Mouse (Mus musculus) stomach, embryonic 15.5 days (tissue): Measurements from ENCODE around the gene Morn1. TPM values are rescaled to one million over a fixed set of nuclear protein-coding genes. Genes with fewer than 3 reads are reported as not detected.

Experiments used
- ATAC-seq: fragments of 200-750 bp; cut with Nextera tagmentation; 2 replicates; pipeline ENCODE4 v1.8.0; 2017; ENCODE audit warnings: low read depth, moderate number of reproducible peaks, moderate TSS enrichment; ENCODE audit not compliant: insufficient read depth, low FRiP score
- H3K27ac ChIP-seq: fragments of 300-500 bp; sonication (generic); 2 replicates; pipeline ENCODE4 v1.5.1; 2015; ENCODE audit warnings: mild to moderate bottlenecking, inconsistent platforms
- H3K27me3 ChIP-seq: fragments of 300-500 bp; sonication (generic); replicated peaks from 2 replicates; pipeline ENCODE4 v1.6.1; 2015; ENCODE audit warnings: inconsistent platforms
- H3K36me3 ChIP-seq: fragments of 300-500 bp; sonication (generic); 2 replicates; pipeline ENCODE4 v1.6.1; 2015; ENCODE audit warnings: inconsistent platforms
- H3K4me1 ChIP-seq: fragments of 300-500 bp; sonication (generic); 2 replicates; pipeline ENCODE4 v1.6.1; 2015; ENCODE audit warnings: inconsistent platforms
- H3K4me2 ChIP-seq: fragments of 300-500 bp; sonication (generic); 2 replicates; pipeline ENCODE4 v1.6.1; 2015; ENCODE audit warnings: mild to moderate bottlenecking, inconsistent platforms
- H3K4me3 ChIP-seq: fragments of 300-500 bp; sonication (generic); replicated peaks from 2 replicates; pipeline ENCODE4 v1.5.1; 2015; ENCODE audit warnings: inconsistent platforms
- H3K9ac ChIP-seq: fragments of 300-500 bp; sonication (generic); 2 replicates; pipeline ENCODE4 v1.6.1; 2015; ENCODE audit warnings: inconsistent platforms
- H3K9me3 ChIP-seq: fragments of 300-500 bp; sonication (generic); 2 replicates; pipeline ENCODE4 v1.6.1; 2016; ENCODE audit warnings: inconsistent platforms
- WGBS: fragments of 180-500 bp; shearing (Covaris S2); methylation state at CpG from one replicate; pipeline ENCODE4 v1.1.7; 2015; 5-methylcytosine and 5-hydroxymethylcytosine counted together
- polyA plus RNA-seq: library from polyadenylated mRNA; unstranded; fragments of >200 nt; fragmentation: Nextera tagmentation; extraction: Ambion mirVana; gene quantifications from 2 replicates; pipeline ENCODE4 v1.2.1, GENCODE M21; 2015

The Morn1 gene
- polyA plus RNA-seq, 1 experiment from 2014 or later = 5.3 TPM

- ATAC-seq = peak; percentile 71
- Histone ChIP-seq H3K9me3 (no peaks in the 10 kb centered on the region), H3K4me2 (no peak overlapping the region; the same call in 1 of the 2 replicates), H3K27ac (peak overlapping the region; percentile 78), H3K36me3 (no peaks in the 10 kb centered on the region), H3K9ac (no peak overlapping the region), H3K27me3 (no peaks in the 10 kb centered on the region), H3K4me1 (peaks cover 47% of the 10 kb centered on the region), H3K4me3 (no peak overlapping the region)
- 30% methylated on average over 20 of the region's 20 CpGs for WGBS
These were observed 47.5 kb downstream of the Morn1 start for GRCm38 (mm10) chr4:155133658-155134417.

- Histone ChIP-seq H3K4me3 (no peak overlapping the region), H3K27me3 (no peaks in the 10 kb centered on the region), H3K4me2 (no peak overlapping the region), H3K9ac (no peak overlapping the region), H3K9me3 (no peaks in the 10 kb centered on the region), H3K4me1 (peaks cover 44% of the 10 kb centered on the region), H3K36me3 (no peaks in the 10 kb centered on the region), H3K27ac (no peak overlapping the region)
- 90% methylated on average over 7 of the region's 7 CpGs for WGBS
- ATAC-seq = no peak
These were observed 48.4 kb downstream of the Morn1 start for GRCm38 (mm10) chr4:155134686-155135172.

DNA sequence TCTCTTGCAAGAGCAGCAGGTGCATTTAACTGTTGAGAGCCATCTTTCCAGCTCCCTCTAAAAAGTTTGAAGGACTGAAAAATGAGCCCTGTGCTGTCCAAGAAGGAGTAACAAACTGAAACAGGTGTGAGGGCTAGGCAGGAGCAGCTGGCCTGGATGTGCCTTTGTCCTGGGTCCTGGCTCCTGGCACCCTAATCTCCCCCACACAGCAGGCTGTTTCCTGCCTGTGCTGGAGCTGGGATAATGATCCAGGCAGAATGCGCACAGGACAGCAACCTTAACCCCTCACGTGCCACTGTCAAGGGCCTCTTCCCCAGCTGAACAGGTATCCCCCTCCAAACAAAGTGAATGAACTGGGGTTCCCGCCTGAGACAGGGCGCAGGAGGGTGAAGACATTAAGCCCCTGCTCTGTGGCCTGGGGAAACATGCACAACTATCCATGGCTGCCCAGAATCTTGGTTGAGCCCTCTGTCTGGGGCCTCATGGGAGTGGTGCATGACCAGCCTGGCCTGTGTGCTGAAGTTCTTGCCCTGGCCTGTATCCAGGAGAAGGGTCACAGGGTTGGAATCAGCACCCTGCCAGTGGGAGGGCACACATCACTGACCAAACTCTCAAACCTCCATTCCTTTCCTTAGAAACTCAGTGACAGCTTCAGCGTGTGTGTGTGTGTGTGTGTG, 49.7 kb downstream of the Morn1 start:
- 58% methylated on average over 5 of the region's 5 CpGs for WGBS
- Histone ChIP-seq H3K4me3 (no peak overlapping the region), H3K4me2 (no peak overlapping the region), H3K27ac (no peak overlapping the region), H3K36me3 (no peaks in the 10 kb centered on the region), H3K4me1 (peaks cover 45% of the 10 kb centered on the region), H3K9ac (no peak overlapping the region), H3K9me3 (no peaks in the 10 kb centered on the region), H3K27me3 (no peaks in the 10 kb centered on the region)
- ATAC-seq = no peak

DNA sequence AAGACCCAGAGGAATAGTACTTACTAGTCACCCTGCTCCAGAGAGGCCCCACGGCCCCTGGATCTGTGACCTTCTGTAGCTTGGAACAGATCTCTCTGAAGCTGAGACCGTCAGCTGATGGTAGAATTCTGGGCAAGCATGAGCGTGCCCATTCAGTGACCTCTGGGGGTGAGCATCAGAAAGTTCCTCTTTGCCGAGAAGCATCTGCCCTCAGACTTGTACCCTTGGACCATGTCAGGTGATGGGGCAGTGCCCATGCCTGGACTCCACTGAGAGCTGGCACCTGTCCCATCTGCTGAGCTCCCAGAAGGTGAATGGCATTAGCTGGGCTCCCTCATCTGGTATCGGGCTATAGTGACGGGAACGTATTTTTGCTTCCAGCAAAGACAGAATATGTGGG, 51.5 kb downstream of the Morn1 start:
- Histone ChIP-seq H3K27ac (no peak overlapping the region), H3K27me3 (no peaks in the 10 kb centered on the region), H3K4me1 (peaks cover 46% of the 10 kb centered on the region), H3K9me3 (no peaks in the 10 kb centered on the region), H3K4me2 (no peak overlapping the region), H3K9ac (no peak overlapping the region), H3K4me3 (no peak overlapping the region), H3K36me3 (no peaks in the 10 kb centered on the region)
- no peak for ATAC-seq
- 80% methylated on average over 7 of the region's 7 CpGs for WGBS

DNA sequence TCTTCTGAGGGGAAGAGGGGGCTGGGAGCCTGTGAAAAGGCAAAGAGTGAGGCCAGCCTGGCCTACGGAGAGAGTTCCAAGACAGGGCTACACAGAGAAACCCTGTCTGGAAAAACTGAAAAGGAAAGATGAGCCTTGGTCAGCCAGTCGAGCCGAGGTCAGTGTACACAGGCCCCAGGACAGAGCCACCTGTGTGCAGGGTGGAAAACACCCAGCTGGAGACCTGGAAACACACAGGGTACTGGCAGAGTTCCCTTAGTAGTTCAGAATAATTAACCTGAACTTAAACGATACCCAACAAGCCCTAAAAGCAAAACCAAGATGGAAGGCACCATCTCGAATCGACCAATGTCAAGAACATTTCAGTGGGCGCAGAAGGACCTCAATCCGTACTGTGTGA, 52.1 kb downstream of the Morn1 start:
- Histone ChIP-seq H3K9me3 (no peaks in the 10 kb centered on the region), H3K9ac (no peak overlapping the region), H3K4me2 (no peak overlapping the region), H3K36me3 (no peaks in the 10 kb centered on the region), H3K27me3 (no peaks in the 10 kb centered on the region), H3K4me3 (no peak overlapping the region), H3K4me1 (peaks cover 46% of the 10 kb centered on the region), H3K27ac (no peak overlapping the region)
- no peak for ATAC-seq
- 83% methylated on average over 8 of the region's 8 CpGs for WGBS

- H3K4me2 ChIP-seq = no peak overlapping the region
- no peaks in the 10 kb centered on the region for H3K27me3 ChIP-seq
- H3K36me3 ChIP-seq = no peaks in the 10 kb centered on the region
- no peak overlapping the region for H3K4me3 ChIP-seq
- H3K4me1 ChIP-seq = peaks cover 45% of the 10 kb centered on the region
- 74% methylated on average over 12 of the region's 12 CpGs for WGBS
- no peak for ATAC-seq
- no peak overlapping the region for H3K9ac ChIP-seq
- no peaks in the 10 kb centered on the region for H3K9me3 ChIP-seq
- H3K27ac ChIP-seq = no peak overlapping the region
These were observed 53.1 kb downstream of the Morn1 start for GRCm38 (mm10) chr4:155139281-155140045.

GRCm38 (mm10) chr4:155140150-155140549, 53.8 kb downstream of the Morn1 start:
- H3K9ac ChIP-seq = no peak overlapping the region
- no peaks in the 10 kb centered on the region for H3K9me3 ChIP-seq
- H3K27me3 ChIP-seq = no peaks in the 10 kb centered on the region
- H3K4me1 ChIP-seq = peaks cover 48% of the 10 kb centered on the region
- ATAC-seq = no peak
- H3K4me2 ChIP-seq = no peak overlapping the region
- WGBS = 55% methylated on average over 2 of the region's 2 CpGs
- peak overlapping the region; percentile 41; the same call in 1 of the 2 replicates for H3K27ac ChIP-seq
- H3K4me3 ChIP-seq = no peak overlapping the region
- H3K36me3 ChIP-seq = no peaks in the 10 kb centered on the region

DNA sequence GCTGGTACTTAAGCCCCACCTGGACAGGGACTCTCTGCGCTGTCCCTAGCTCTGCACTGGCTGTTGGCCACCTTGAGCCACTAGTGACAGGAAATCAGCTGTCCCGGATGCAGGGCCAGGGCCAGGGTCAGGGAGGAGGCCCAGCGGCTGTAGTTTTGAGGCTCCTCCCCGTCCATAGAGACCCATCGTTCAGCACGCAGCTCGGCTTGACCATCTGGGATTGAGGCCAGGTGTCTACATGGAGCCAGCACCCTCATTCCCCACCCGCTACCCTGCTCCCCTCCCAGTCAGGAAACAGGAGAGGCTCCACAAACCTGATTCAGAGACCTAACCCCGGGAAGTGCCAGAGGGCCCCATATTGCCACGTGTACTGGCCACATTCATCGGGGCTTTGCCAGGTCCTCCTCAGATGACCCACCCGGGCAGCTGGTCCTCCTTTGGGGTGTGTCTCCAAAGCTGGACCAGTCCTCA, 54.5 kb downstream of the Morn1 start:
- Histone ChIP-seq H3K4me2 (no peak overlapping the region), H3K9ac (no peak overlapping the region), H3K27ac (peak overlapping the region; percentile 41; the same call in 1 of the 2 replicates), H3K4me1 (peaks cover 49% of the 10 kb centered on the region), H3K36me3 (no peaks in the 10 kb centered on the region), H3K27me3 (no peaks in the 10 kb centered on the region), H3K4me3 (no peak overlapping the region), H3K9me3 (no peaks in the 10 kb centered on the region)
- ATAC-seq = 0 out of 2 replicates have a peak, but pooled peaks have one; percentile 16
- 42% methylated on average over 12 of the region's 12 CpGs for WGBS

DNA sequence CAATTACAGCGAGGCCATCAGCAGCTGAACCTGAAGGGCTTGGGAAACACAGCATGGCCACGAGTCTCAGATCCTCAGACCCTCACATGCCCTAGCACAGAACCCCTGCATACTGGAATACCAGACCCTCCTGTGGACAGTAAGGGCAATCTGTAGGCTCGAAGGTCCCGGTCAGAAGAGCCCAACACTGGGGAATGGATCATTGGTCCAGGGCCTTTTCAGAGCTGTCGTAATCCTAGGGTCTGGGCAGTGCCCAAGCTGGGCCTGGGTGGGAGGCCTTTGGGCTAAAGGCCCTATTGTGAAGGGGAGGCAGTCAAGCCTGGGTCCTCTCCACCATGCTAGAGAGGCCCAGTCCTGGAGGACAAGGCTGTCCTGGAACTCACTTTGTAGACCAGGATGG, 56.5 kb downstream of the Morn1 start:
- no peak overlapping the region for H3K9ac ChIP-seq
- 88% methylated on average over 5 of the region's 5 CpGs for WGBS
- no peaks in the 10 kb centered on the region for H3K27me3 ChIP-seq
- ATAC-seq = no peak
- H3K27ac ChIP-seq = 0 out of 2 replicates have a peak overlapping the region, but pooled peaks have one; percentile 95
- H3K4me1 ChIP-seq = peaks cover 48% of the 10 kb centered on the region
- no peaks in the 10 kb centered on the region for H3K9me3 ChIP-seq
- no peaks in the 10 kb centered on the region for H3K36me3 ChIP-seq
- H3K4me3 ChIP-seq = no peak overlapping the region
- H3K4me2 ChIP-seq = no peak overlapping the region

- H3K4me3 ChIP-seq = no peak overlapping the region
- H3K4me1 ChIP-seq = peaks cover 45% of the 10 kb centered on the region
- ATAC-seq = no peak
- H3K9ac ChIP-seq = no peak overlapping the region
- peak overlapping the region; percentile 95 for H3K27ac ChIP-seq
- no peaks in the 10 kb centered on the region for H3K27me3 ChIP-seq
- WGBS = 68% methylated on average over 2 of the region's 2 CpGs
- no peaks in the 10 kb centered on the region for H3K36me3 ChIP-seq
- no peaks in the 10 kb centered on the region for H3K9me3 ChIP-seq
- H3K4me2 ChIP-seq = no peak overlapping the region
These were observed 57.0 kb downstream of the Morn1 start for GRCm38 (mm10) chr4:155143411-155143810.

DNA sequence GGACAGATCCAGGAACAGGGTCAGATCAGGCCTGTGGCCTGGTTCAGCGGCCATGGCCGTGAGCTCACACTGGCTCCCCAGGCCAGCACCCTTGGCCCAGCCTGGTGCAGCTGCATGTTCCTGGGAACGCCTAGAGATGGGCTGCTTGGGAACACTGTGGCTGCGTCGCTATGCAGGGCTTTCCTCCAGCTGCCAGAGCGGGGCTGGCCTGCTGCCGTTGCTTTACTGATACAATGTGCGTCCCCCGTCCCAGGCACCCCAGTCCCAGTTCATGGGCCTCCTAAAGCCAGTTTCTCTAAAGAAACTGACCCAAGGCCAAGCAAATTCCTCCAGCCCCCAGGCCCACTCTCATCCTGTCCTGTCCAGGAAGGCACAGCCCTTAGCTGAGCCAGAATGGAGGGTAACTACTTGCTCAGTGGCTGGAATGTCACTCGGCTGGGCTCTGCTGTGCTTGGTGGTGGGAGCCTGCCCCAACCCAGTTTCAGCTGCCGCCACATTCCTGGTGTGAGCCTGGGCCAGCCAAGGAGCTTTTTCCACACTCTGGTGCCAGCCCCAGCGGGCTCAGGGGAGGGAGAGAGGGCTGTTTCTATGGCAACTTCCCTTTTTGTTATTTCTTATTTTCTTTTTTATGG, 57.6 kb downstream of the Morn1 start:
- no peak overlapping the region for H3K4me3 ChIP-seq
- 30% methylated on average over 12 of the region's 12 CpGs for WGBS
- peak overlapping the region; percentile 95 for H3K27ac ChIP-seq
- peak; percentile 22; the same call in 1 of the 2 replicates for ATAC-seq
- peak overlapping the region; percentile 29; the same call in 1 of the 2 replicates for H3K9ac ChIP-seq
- H3K4me2 ChIP-seq = 0 out of 2 replicates have a peak overlapping the region, but pooled peaks have one; percentile 8
- H3K9me3 ChIP-seq = no peaks in the 10 kb centered on the region
- H3K27me3 ChIP-seq = no peaks in the 10 kb centered on the region
- H3K36me3 ChIP-seq = no peaks in the 10 kb centered on the region
- peaks cover 48% of the 10 kb centered on the region for H3K4me1 ChIP-seq
